ENCODE assay signal across 11 mouse cellular contexts in genomic region chr14:76731096-76731986, GRCm38 (mm10).
DNase-seq lines count a peak whose midpoint lies in the region; ATAC-seq and TF ChIP-seq lines count a peak whose summit lies in the region.
"Had no signal": no experiment of that assay in that cellular context is flagged by ENCODE, and none has a peak within 500 bp of the region (broad histone marks: within the 10 kb centered on the region; RNA-seq: fewer than 3 reads in every experiment).

No protein-coding gene starts in this region.

- no peak overlapping the region for H3K4me2 ChIP-seq in midbrain, embryonic 11.5 days
- no peak overlapping the region for H3K4me2 ChIP-seq in midbrain, embryonic 14.5 days (ENCODE audit: low read length)
- no peak overlapping the region for H3K4me2 ChIP-seq in myocyte (ENCODE audit: low read depth)
- no peak overlapping the region for H3K4me2 ChIP-seq in midbrain, embryonic 15.5 days
- H3K4me2 ChIP-seq in hindbrain, embryonic 12.5 days (replicated peaks): no peak overlapping the region
- H3K4me2 ChIP-seq: forebrain, embryonic 13.5 days had no signal

- no peak for ATAC-seq in midbrain, embryonic 11.5 days (ENCODE audit: low FRiP score)
- ATAC-seq in midbrain, embryonic 14.5 days (ENCODE audit: low FRiP score, low TSS enrichment): no peak
- no peak for ATAC-seq in midbrain, embryonic 15.5 days (replicated peaks)
- no peak for ATAC-seq in hindbrain, embryonic 12.5 days (ENCODE audit: low FRiP score)
- ATAC-seq: forebrain, embryonic 13.5 days; Patski had no signal

- no peaks in the 10 kb centered on the region for H3K27me3 ChIP-seq in midbrain, embryonic 11.5 days (ENCODE audit: control insufficient read depth, insufficient read depth, low read length)
- H3K27me3 ChIP-seq in midbrain, embryonic 14.5 days (ENCODE audit: control insufficient read depth, insufficient read depth, low read length): no peaks in the 10 kb centered on the region
- H3K27me3 ChIP-seq in myocyte (ENCODE audit: control insufficient read depth, insufficient read depth, insufficient read length): no peaks in the 10 kb centered on the region
- no peaks in the 10 kb centered on the region for H3K27me3 ChIP-seq in midbrain, embryonic 15.5 days (replicated peaks)
- H3K27me3 ChIP-seq in hindbrain, embryonic 12.5 days: no peaks in the 10 kb centered on the region
- H3K27me3 ChIP-seq: forebrain, embryonic 13.5 days; Patski had no signal

- H3K9me3 ChIP-seq in midbrain, embryonic 11.5 days (ENCODE audit: control insufficient read depth, low read length): no peaks in the 10 kb centered on the region
- no peaks in the 10 kb centered on the region for H3K9me3 ChIP-seq in midbrain, embryonic 14.5 days (ENCODE audit: control insufficient read depth, low read length)
- H3K9me3 ChIP-seq in midbrain, embryonic 15.5 days: no peaks in the 10 kb centered on the region
- no peaks in the 10 kb centered on the region for H3K9me3 ChIP-seq in hindbrain, embryonic 12.5 days (replicated peaks)
- H3K9me3 ChIP-seq: forebrain, embryonic 13.5 days had no signal

- DNase-seq in midbrain, embryonic 11.5 days (ENCODE audit: low spot score, missing footprints): peak; percentile 61
- DNase-seq in midbrain, embryonic 14.5 days: no peak
- DNase-seq in gastrocnemius, postnatal 25 days: peak; percentile 50
- peak; percentile 75 to 84 for DNase-seq in heart, postnatal 10 days
- DNase-seq: thymus, postnatal 14 days had no signal

- H3K36me3 ChIP-seq in midbrain, embryonic 11.5 days (ENCODE audit: control insufficient read depth, insufficient read depth, low read length): no peaks in the 10 kb centered on the region
- H3K36me3 ChIP-seq in midbrain, embryonic 14.5 days (ENCODE audit: control insufficient read depth, insufficient read depth, low read length): no peaks in the 10 kb centered on the region
- no peaks in the 10 kb centered on the region for H3K36me3 ChIP-seq in myocyte (ENCODE audit: control insufficient read depth, insufficient read depth)
- no peaks in the 10 kb centered on the region for H3K36me3 ChIP-seq in midbrain, embryonic 15.5 days (replicated peaks)
- H3K36me3 ChIP-seq in hindbrain, embryonic 12.5 days: no peaks in the 10 kb centered on the region

- WGBS in midbrain, embryonic 11.5 days: 92% methylated on average over 19 of the region's 19 CpGs
- WGBS in midbrain, embryonic 14.5 days: 93% methylated on average over 19 of the region's 19 CpGs
- WGBS in midbrain, embryonic 15.5 days: 87% methylated on average over 19 of the region's 19 CpGs
- 84% methylated on average over 19 of the region's 19 CpGs for WGBS in hindbrain, embryonic 12.5 days

- no peaks in the 10 kb centered on the region for H3K79me2 ChIP-seq in myocyte (ENCODE audit: control insufficient read depth, insufficient read depth)

- no peak overlapping the region for H3K4me3 ChIP-seq in midbrain, embryonic 11.5 days (ENCODE audit: low read depth, low read length)
- H3K4me3 ChIP-seq in midbrain, embryonic 14.5 days (replicated peaks; ENCODE audit: low read depth, low read length): no peak overlapping the region
- H3K4me3 ChIP-seq in myocyte: no peak overlapping the region
- H3K4me3 ChIP-seq in midbrain, embryonic 15.5 days: no peak overlapping the region
- H3K4me3 ChIP-seq in hindbrain, embryonic 12.5 days: no peak overlapping the region
- H3K4me3 ChIP-seq: forebrain, embryonic 13.5 days; left cerebral cortex, adult 2 months had no signal

- no peak for TF ChIP-seq POLR2A in myocyte (IDR thresholded peaks at IDR 0.05; ENCODE audit: insufficient read length, low read depth)

- H3K9ac ChIP-seq in midbrain, embryonic 11.5 days (ENCODE audit: low read length): no peak overlapping the region
- no peak overlapping the region for H3K9ac ChIP-seq in midbrain, embryonic 14.5 days (replicated peaks; ENCODE audit: low read length)
- H3K9ac ChIP-seq in midbrain, embryonic 15.5 days: no peak overlapping the region
- no peak overlapping the region for H3K9ac ChIP-seq in hindbrain, embryonic 12.5 days
- H3K9ac ChIP-seq: forebrain, embryonic 13.5 days had no signal

- no peak overlapping the region for H3ac ChIP-seq in myocyte (ENCODE audit: control insufficient read depth, insufficient read length)

- intact Hi-C loops in heart, postnatal 10 days (cut with DNase I): no loop called here

- peaks cover 3% of the 10 kb centered on the region for H3K4me1 ChIP-seq in midbrain, embryonic 11.5 days (ENCODE audit: control insufficient read depth, insufficient read depth, low read length)
- H3K4me1 ChIP-seq in midbrain, embryonic 14.5 days (ENCODE audit: control insufficient read depth, insufficient read depth, low read length): peaks cover 5% of the 10 kb centered on the region; the same call in 1 of the 2 replicates
- peaks cover 18% of the 10 kb centered on the region for H3K4me1 ChIP-seq in midbrain, embryonic 15.5 days
- H3K4me1 ChIP-seq in hindbrain, embryonic 12.5 days: peaks cover 8% of the 10 kb centered on the region

- H3K27ac ChIP-seq in midbrain, embryonic 11.5 days (ENCODE audit: low read depth, low read length): no peak overlapping the region
- no peak overlapping the region for H3K27ac ChIP-seq in midbrain, embryonic 14.5 days (replicated peaks; ENCODE audit: low read depth, low read length)
- H3K27ac ChIP-seq in midbrain, embryonic 15.5 days: no peak overlapping the region
- no peak overlapping the region for H3K27ac ChIP-seq in hindbrain, embryonic 12.5 days
- H3K27ac ChIP-seq: forebrain, embryonic 13.5 days; left cerebral cortex, adult 2 months had no signal

TF ChIP-seq in myocyte, 11 proteins besides CTCF, POLR2A, EP300 and RAD21:
- TF ChIP-seq SRF (IDR thresholded peaks at IDR 0.05; ENCODE audit: control insufficient read depth, insufficient read length, low read depth): no peak
- TF ChIP-seq MYOG (IDR thresholded peaks at IDR 0.05; ENCODE audit: control insufficient read depth in 1 of 3, insufficient read depth in 1 of 3, insufficient read length in 2 of 3, low read depth in 2 of 3): peak in 1 of 3 experiments; percentile 27
- TF ChIP-seq CEBPB (IDR thresholded peaks at IDR 0.05; ENCODE audit: insufficient read depth, poor library complexity, severe bottlenecking): peak; percentile 96
- TF ChIP-seq MYOD1 (IDR thresholded peaks at IDR 0.05; ENCODE audit: control insufficient read depth in 1 of 3, insufficient read length in 2 of 3, low read depth in 2 of 3): peak in 1 of 3 experiments; percentile 30
